Mouse (Mus musculus) kidney, adult 2 months (tissue): ENCODE data around the gene Zcchc10. TPM values are rescaled to one million over a fixed set of nuclear protein-coding genes. Genes with fewer than 3 reads are reported as not detected.

ENCODE experiments used
- DNase-seq: peaks from one replicate; pipeline ENCODE4 v3.0.0; 2021
- H3K27ac ChIP-seq: fragments of 200-500 bp; 2 replicates; pipeline ENCODE4 v1.5.1; 2012; ENCODE audit warnings: low read depth, low read length, control low read depth, inconsistent platforms; ENCODE audit not compliant: insufficient read depth
- H3K27me3 ChIP-seq: fragments of 200-500 bp; replicated peaks from 2 replicates; pipeline ENCODE4 v1.6.1; 2012; ENCODE audit warnings: mild to moderate bottlenecking, moderate library complexity, low read length, inconsistent platforms; ENCODE audit not compliant: control insufficient read depth, insufficient read depth
- H3K36me3 ChIP-seq: fragments of 200-500 bp; 2 replicates; pipeline ENCODE4 v1.6.1; 2012; ENCODE audit warnings: mild to moderate bottlenecking, moderate library complexity, low read length, inconsistent platforms; ENCODE audit not compliant: control insufficient read depth, insufficient read depth
- H3K4me1 ChIP-seq: fragments of 200-500 bp; 2 replicates; pipeline ENCODE4 v1.6.1; 2011; ENCODE audit warnings: low read length; ENCODE audit not compliant: control insufficient read depth, insufficient read depth
- H3K4me3 ChIP-seq: fragments of 200-500 bp; 2 replicates; pipeline ENCODE4 v1.5.1; 2011; ENCODE audit warnings: mild to moderate bottlenecking, low read depth, low read length, control low read depth; ENCODE audit not compliant: insufficient read depth
- CTCF ChIP-seq: fragments of 200-500 bp; conservative IDR thresholded peaks from 2 replicates; pipeline ENCODE4 v1.5.1; 2011; ENCODE audit warnings: low read depth, mild to moderate bottlenecking, control low read depth, low read length, moderate library complexity, mixed read lengths; ENCODE audit not compliant: insufficient read depth, insufficient read length
- POLR2A ChIP-seq: fragments of 200-500 bp; IDR thresholded peaks from one replicate; pipeline ENCODE4 v1.6.1; 2011; ENCODE audit warnings: low read depth, low read length, control low read depth
- WGBS: fragments of 180-500 bp; shearing (Covaris S2); methylation state at CpG from one replicate; pipeline ENCODE4 v1.1.7; 2018; 5-methylcytosine and 5-hydroxymethylcytosine counted together
- polyA plus RNA-seq: library from polyadenylated mRNA; depleted of rRNA; stranded (reverse); fragments of >200 nt; gene quantifications from 2 replicates; pipeline ENCODE4 v1.2.3, GENCODE M21; 2012; rRNA removed

The Zcchc10 gene
- polyA plus RNA-seq, 1 experiment = 5.0 TPM

- TF ChIP-seq CTCF (no peak), POLR2A (no peak)
- DNase-seq = peak; percentile 24
- no peaks in the 10 kb centered on the region for H3K27me3 ChIP-seq
- H3K4me3 ChIP-seq = no peak overlapping the region
- H3K27ac ChIP-seq = no peak overlapping the region
- H3K36me3 ChIP-seq = no peaks in the 10 kb centered on the region
- H3K4me1 ChIP-seq = peaks cover 3% of the 10 kb centered on the region; the same call in 1 of the 2 replicates
- 45% methylated on average over 5 of the region's 5 CpGs for WGBS
These were observed 34.2 kb downstream of the Zcchc10 start for GRCm38 (mm10) chr11:53358504-53359155.

DNA sequence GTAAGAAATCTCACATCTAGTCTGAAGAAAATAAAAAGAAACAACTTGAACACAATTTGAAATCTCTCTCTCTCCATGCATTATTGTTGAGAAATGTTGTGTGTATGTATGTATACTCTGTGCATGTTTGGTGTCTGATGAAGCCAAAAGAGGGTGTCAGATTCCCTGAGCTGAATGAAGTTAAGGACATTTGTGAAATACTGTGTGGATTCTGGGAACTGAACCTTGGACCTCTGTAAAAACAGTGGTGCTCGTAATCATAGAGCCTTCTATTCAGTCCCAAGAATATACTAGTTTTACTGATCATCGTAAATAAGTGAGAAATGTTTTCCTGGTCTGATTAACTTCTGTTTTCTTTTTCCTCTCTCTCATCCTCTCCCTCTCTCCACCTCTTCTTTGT, 42.6 kb downstream of the Zcchc10 start:
- no peak overlapping the region for H3K4me3 ChIP-seq
- WGBS = 48% methylated on average over 2 of the region's 2 CpGs
- H3K27ac ChIP-seq = no peak overlapping the region
- no peak for DNase-seq
- TF ChIP-seq POLR2A (no peak), CTCF (no peak)
- no peaks in the 10 kb centered on the region for H3K27me3 ChIP-seq
- H3K4me1 ChIP-seq = no peaks in the 10 kb centered on the region
- H3K36me3 ChIP-seq = peaks cover 1% of the 10 kb centered on the region; the same call in 1 of the 2 replicates

DNA sequence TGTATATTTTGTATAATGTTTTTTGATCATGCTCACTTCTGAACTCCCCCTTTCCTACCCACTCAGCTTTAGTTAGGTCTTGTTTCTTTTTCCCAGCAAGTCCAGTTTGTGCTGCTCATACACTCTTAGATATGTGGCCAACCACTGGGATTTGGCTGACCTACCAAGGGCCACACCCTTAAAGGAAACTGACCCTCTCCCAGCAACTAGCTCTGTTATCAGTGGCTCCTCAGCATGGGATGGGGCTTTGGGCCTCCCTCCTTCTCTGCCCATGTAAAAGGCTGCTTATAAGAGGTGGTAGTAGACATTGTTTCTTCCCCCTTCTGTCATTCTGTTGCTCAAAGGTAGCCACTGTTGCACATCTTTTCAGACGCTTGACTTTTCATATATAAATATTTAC, 54.4 kb downstream of the Zcchc10 start:
- no peak for DNase-seq
- TF ChIP-seq CTCF = no peak
- H3K27ac ChIP-seq = no peak overlapping the region
- H3K4me1 ChIP-seq = no peaks in the 10 kb centered on the region
- H3K27me3 ChIP-seq = no peaks in the 10 kb centered on the region
- H3K36me3 ChIP-seq = no peaks in the 10 kb centered on the region; the same call in 1 of the 2 replicates
- no peak overlapping the region for H3K4me3 ChIP-seq
- WGBS = 87% methylated on average over 1 of the region's 1 CpGs

Other genes with a start within 250 kb of the Zcchc10 start
- gene Hspa4, start 24.2 kb upstream of the Zcchc10 start, polyA plus RNA-seq = 21.1 and 24.8 TPM in 2 replicates
- gene Aff4, start 26.2 kb downstream of the Zcchc10 start, polyA plus RNA-seq = 18.0 and 18.7 TPM in 2 replicates
- gene Leap2, start 98.5 kb downstream of the Zcchc10 start, polyA plus RNA-seq = not detected in 2 replicates
- 1,048 and 1,200 TPM in 2 replicates for gene Uqcrq, start 106.2 kb downstream of the Zcchc10 start, polyA plus RNA-seq
- gene Gdf9, start 106.3 kb downstream of the Zcchc10 start, polyA plus RNA-seq = 0.29 and 0.42 TPM in 2 replicates
- 0.05 and 0.10 TPM in 2 replicates for gene Gm10447, start 132.4 kb downstream of the Zcchc10 start, polyA plus RNA-seq
- 0.88 and 1.2 TPM in 2 replicates for gene Shroom1, start 132.5 kb downstream of the Zcchc10 start, polyA plus RNA-seq
- not detected in 2 replicates for gene Gm9837, start 145.8 kb downstream of the Zcchc10 start, polyA plus RNA-seq
- not detected in 2 replicates for gene Gm9945, start 155.5 kb downstream of the Zcchc10 start, polyA plus RNA-seq
- 0.84 and 1.8 TPM in 2 replicates for gene Sowaha, start 155.6 kb downstream of the Zcchc10 start, polyA plus RNA-seq
- 15.6 and 16.3 TPM in 2 replicates for gene Sept8, start 194.6 kb downstream of the Zcchc10 start, polyA plus RNA-seq
- gene Kif3a, start 242.7 kb downstream of the Zcchc10 start, polyA plus RNA-seq = 7.4 and 7.5 TPM in 2 replicates